Mouse (Mus musculus) adrenal gland, postnatal 25 days (tissue): ENCODE results near the gene Fads3. TPM values are rescaled to one million over a fixed set of nuclear protein-coding genes. Genes with fewer than 3 reads are reported as not detected.

Experiments used
- DNase-seq: peaks from one replicate; pipeline ENCODE4 v3.0.0; 2021; ENCODE audit warnings: mixed read lengths
- long read RNA-seq: library from polyadenylated mRNA; stranded (forward); transcript quantifications from one replicate; pipeline ENCODE4 v2.0.0, GENCODE M21; 2021
- total RNA-seq: library from RNA; stranded (reverse); gene quantifications from 2 replicates; pipeline ENCODE4 v1.2.3, GENCODE M21; 2021

Gene Fads3
- 9.5 and 15.1 TPM in 2 replicates for total RNA-seq
- long read RNA-seq, transcript Fads3-201 (12 exons, 3,687 nt): major isoform, 7 of 11 reads
- long read RNA-seq, partial matches to known transcripts: 2 of 11 reads
- long read RNA-seq, other reads (novel, unspliced or antisense): 2 of 11 reads

GRCm38 (mm10) chr19:10041388-10042148 is at the start of gene Fads3:
Gene Fads3 (plus strand): TSS chr19:10041569.
- DNase-seq: peak; percentile 85

- DNase-seq: no peak
These were observed 49.1 kb upstream of the Fads3 start for GRCm38 (mm10) chr19:9992011-9992958.

- DNase-seq: peak; percentile 90
These were observed 48.2 kb upstream of the Fads3 start for GRCm38 (mm10) chr19:9993036-9993656.

GRCm38 (mm10) chr19:9997204-9998062 is 43.9 kb upstream of the Fads3 start:
- DNase-seq: no peak

- no peak for DNase-seq
These were observed 43.3 kb upstream of the Fads3 start for GRCm38 (mm10) chr19:9998063-9998416.

GRCm38 (mm10) chr19:9998736-9999486 is 42.5 kb upstream of the Fads3 start:
- no peak for DNase-seq

GRCm38 (mm10) chr19:10000330-10000729 is 41.0 kb upstream of the Fads3 start:
- no peak for DNase-seq

GRCm38 (mm10) chr19:10001206-10001969 is 40.0 kb upstream of the Fads3 start, which contains the start of the genes Best1 and Rab3il1:
Gene Best1 (minus strand): TSS chr19:10001633.
Gene Rab3il1 (plus strand): TSS chr19:10001669.
- no peak for DNase-seq

GRCm38 (mm10) chr19:10003696-10004095 is 37.7 kb upstream of the Fads3 start:
- no peak for DNase-seq

- DNase-seq: no peak
These were observed 30.0 kb upstream of the Fads3 start for GRCm38 (mm10) chr19:10011408-10011807.

- DNase-seq: no peak
These were observed 28.5 kb upstream of the Fads3 start for GRCm38 (mm10) chr19:10012827-10013278.

- no peak for DNase-seq
These were observed 28.0 kb upstream of the Fads3 start for GRCm38 (mm10) chr19:10013348-10013747.

- DNase-seq: no peak
These were observed 27.5 kb upstream of the Fads3 start for GRCm38 (mm10) chr19:10013913-10014312.

GRCm38 (mm10) chr19:10014824-10015223 is 26.5 kb upstream of the Fads3 start:
- DNase-seq: no peak

GRCm38 (mm10) chr19:10015442-10015841 is 25.9 kb upstream of the Fads3 start:
- DNase-seq: no peak

- DNase-seq: no peak
These were observed 25.2 kb upstream of the Fads3 start for GRCm38 (mm10) chr19:10016151-10016550.

- peak; percentile 95 for DNase-seq
These were observed 23.5 kb upstream of the Fads3 start for GRCm38 (mm10) chr19:10017637-10018526.

- no peak for DNase-seq
These were observed 22.9 kb upstream of the Fads3 start for GRCm38 (mm10) chr19:10018527-10018818.
